Mouse (Mus musculus) heart, embryonic 11.5 days (tissue): ENCODE data around the gene Slc1a5. TPM values are rescaled to one million over a fixed set of nuclear protein-coding genes. Genes with fewer than 3 reads are reported as not detected.

Source experiments
- ATAC-seq: fragments of 200-750 bp; cut with Nextera tagmentation; replicated peaks from 2 replicates; pipeline ENCODE4 v1.8.0; 2017; ENCODE audit warnings: moderate library complexity; ENCODE audit not compliant: insufficient number of reproducible peaks, low FRiP score, low TSS enrichment
- H3K27ac ChIP-seq: fragments of 300-500 bp; sonication (generic); 2 replicates; pipeline ENCODE4 v1.5.1; 2014; ENCODE audit warnings: mild to moderate bottlenecking, low read depth, low read length
- H3K27me3 ChIP-seq: fragments of 300-500 bp; sonication (generic); 2 replicates; pipeline ENCODE4 v1.6.1; 2014; ENCODE audit warnings: mild to moderate bottlenecking, low read length, mixed read lengths; ENCODE audit not compliant: control insufficient read depth, insufficient read depth
- H3K36me3 ChIP-seq: fragments of 300-500 bp; sonication (generic); 2 replicates; pipeline ENCODE4 v1.6.1; 2014; ENCODE audit warnings: mild to moderate bottlenecking, low read length, moderate library complexity, mixed read lengths; ENCODE audit not compliant: control insufficient read depth, insufficient read depth
- H3K4me1 ChIP-seq: fragments of 300-500 bp; sonication (generic); 2 replicates; pipeline ENCODE4 v1.6.1; 2014; ENCODE audit warnings: low read length; ENCODE audit not compliant: control insufficient read depth, insufficient read depth
- H3K4me2 ChIP-seq: fragments of 300-500 bp; sonication (generic); 2 replicates; pipeline ENCODE4 v1.6.1; 2014; ENCODE audit warnings: mild to moderate bottlenecking, moderate library complexity
- H3K4me3 ChIP-seq: fragments of 300-500 bp; sonication (generic); 2 replicates; pipeline ENCODE4 v1.5.1; 2014; ENCODE audit warnings: low read depth, low read length
- H3K9ac ChIP-seq: fragments of 300-500 bp; sonication (generic); 2 replicates; pipeline ENCODE4 v1.6.1; 2014; ENCODE audit warnings: mild to moderate bottlenecking, low read depth, low read length, moderate library complexity
- H3K9me3 ChIP-seq: fragments of 300-500 bp; sonication (generic); replicated peaks from 2 replicates; pipeline ENCODE4 v1.6.1; 2016; ENCODE audit warnings: low read length; ENCODE audit not compliant: control insufficient read depth
- WGBS: fragments of 180-500 bp; shearing (Covaris S2); extraction: QIAGEN DNeasy Blood & Tissue Kit; methylation state at CpG from one replicate; pipeline ENCODE4 v1.1.7; 2014; ENCODE audit not compliant: insufficient replicate concordance; 5-methylcytosine and 5-hydroxymethylcytosine counted together
- polyA plus RNA-seq: library from polyadenylated mRNA; unstranded; fragments of >200 nt; fragmentation: Nextera tagmentation; extraction: Ambion mirVana; gene quantifications from 2 replicates; pipeline ENCODE4 v1.2.1, GENCODE M21; 2014

Gene Slc1a5
- polyA plus RNA-seq = 26.9 and 30.1 TPM in 2 replicates

DNA sequence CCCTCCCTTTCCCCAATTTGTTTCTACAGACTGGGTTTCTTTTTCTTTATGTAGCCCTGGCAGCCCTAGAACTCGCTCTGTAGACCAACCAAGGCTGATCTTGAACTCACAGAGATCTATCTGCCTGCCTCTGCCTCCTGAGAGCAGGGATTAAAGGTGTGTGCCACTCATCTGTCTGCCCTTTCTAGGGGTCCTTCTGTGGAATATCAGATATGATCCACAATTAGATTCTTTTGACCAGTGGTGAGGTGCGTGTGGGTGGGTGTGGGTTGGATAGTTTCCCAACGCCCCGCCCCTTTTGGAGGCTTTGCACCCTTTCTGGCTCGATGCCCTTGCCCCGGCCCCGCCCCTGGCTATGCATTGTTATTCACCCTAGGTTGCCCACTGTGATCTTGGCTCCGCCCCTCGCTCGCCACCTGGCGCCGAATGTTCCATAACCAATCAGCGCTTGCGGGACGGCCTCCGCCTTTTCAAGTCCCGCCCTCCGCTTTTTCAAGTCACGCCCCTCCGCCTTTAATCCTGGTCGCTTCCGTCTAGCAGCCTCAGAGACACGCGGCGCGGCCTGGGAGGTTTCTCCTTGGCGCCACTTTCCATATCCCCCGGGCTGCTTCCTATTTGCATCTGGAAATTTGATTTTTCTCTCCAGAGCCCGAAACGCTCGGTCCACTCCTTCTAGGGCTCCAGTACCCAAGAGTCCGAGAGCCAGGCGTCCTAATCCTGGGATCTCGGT lies at the start of gene Slc1a5:
Gene Slc1a5, plus strand, starts transcription at position 516 of the 730 bp plus-strand sequence.
- peak within 1 kb of the TSS; percentile 76 for H3K9ac ChIP-seq
- H3K27ac ChIP-seq = 0 out of 2 replicates have a peak within 1 kb of the TSS, but pooled peaks have one; percentile 16
- H3K4me3 ChIP-seq = peak within 1 kb of the TSS; percentile 71
- peak; percentile 79 for ATAC-seq
- no peaks in the 10 kb centered on the region for H3K27me3 ChIP-seq
- peaks cover 17% of the 10 kb centered on the region for H3K4me1 ChIP-seq
- WGBS = 3% methylated on average over 33 of the region's 34 CpGs
- H3K36me3 ChIP-seq = no peaks in the 10 kb centered on the region
- peak within 1 kb of the TSS; percentile 99 for H3K4me2 ChIP-seq
- H3K9me3 ChIP-seq = no peaks in the 10 kb centered on the region

DNA sequence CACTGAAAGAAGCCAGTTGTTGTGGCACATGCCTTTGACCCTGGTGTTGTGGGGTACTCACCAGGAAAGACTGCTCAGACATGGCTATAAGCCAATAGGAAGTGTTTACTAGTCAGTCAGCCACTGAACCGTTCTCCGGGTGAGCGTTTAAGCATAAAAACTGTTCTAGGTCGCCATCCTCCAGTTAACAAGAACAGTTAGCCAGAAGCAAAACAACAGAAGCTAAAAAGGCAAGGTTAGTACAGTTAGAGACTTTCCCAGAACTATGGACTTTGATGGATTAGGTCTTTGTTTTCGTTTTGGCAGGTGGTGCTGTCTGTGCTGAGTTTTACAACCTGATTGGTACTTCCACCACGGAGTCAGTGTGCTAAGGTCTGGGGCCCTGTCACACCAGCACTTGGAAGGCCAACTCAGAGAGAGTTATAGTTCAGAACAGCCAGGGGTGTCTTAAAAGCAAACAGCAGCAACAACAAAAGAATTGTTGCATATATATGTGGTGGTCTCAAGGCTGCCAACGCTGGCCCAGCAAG lies 49.2 kb upstream of the Slc1a5 start:
- Histone ChIP-seq H3K27me3 (no peaks in the 10 kb centered on the region), H3K9me3 (no peaks in the 10 kb centered on the region), H3K4me1 (peaks cover 7% of the 10 kb centered on the region; the same call in 1 of the 2 replicates), H3K4me3 (no peak overlapping the region), H3K36me3 (no peaks in the 10 kb centered on the region), H3K4me2 (no peak overlapping the region), H3K9ac (no peak overlapping the region), H3K27ac (no peak overlapping the region)
- WGBS = 73% methylated on average over 7 of the region's 7 CpGs
- no peak for ATAC-seq

DNA sequence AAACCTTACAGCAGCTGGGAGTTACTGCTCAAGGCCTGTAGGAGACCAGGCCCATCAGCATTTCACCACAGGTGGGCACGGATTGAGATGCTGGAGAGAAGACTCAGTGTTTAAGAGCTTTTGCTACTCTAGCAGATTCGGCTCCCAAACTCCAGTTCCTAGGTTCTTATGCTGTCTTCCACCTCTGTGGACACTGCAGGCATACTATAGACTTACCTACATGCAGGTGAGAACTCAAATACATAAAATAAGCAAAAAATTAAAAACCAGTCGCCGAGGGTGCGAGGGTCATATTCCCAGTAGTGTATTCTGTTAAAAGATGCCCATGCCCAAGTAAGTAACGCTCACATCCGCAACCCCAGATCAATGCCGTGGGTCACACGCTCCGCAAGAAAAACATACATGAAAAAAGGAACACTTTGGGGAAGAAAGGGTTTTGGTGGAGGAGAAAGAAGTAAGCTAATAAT lies 43.5 kb upstream of the Slc1a5 start:
- Histone ChIP-seq H3K27me3 (no peaks in the 10 kb centered on the region), H3K27ac (no peak overlapping the region), H3K4me3 (peak overlapping the region; percentile 69), H3K4me1 (peaks cover 8% of the 10 kb centered on the region), H3K9me3 (no peaks in the 10 kb centered on the region), H3K4me2 (peak overlapping the region; percentile 88), H3K9ac (peak overlapping the region; percentile 34; the same call in 1 of the 2 replicates), H3K36me3 (no peaks in the 10 kb centered on the region)
- WGBS = 42% methylated on average over 10 of the region's 10 CpGs
- peak; percentile 10; the same call in 1 of the 2 replicates for ATAC-seq

DNA sequence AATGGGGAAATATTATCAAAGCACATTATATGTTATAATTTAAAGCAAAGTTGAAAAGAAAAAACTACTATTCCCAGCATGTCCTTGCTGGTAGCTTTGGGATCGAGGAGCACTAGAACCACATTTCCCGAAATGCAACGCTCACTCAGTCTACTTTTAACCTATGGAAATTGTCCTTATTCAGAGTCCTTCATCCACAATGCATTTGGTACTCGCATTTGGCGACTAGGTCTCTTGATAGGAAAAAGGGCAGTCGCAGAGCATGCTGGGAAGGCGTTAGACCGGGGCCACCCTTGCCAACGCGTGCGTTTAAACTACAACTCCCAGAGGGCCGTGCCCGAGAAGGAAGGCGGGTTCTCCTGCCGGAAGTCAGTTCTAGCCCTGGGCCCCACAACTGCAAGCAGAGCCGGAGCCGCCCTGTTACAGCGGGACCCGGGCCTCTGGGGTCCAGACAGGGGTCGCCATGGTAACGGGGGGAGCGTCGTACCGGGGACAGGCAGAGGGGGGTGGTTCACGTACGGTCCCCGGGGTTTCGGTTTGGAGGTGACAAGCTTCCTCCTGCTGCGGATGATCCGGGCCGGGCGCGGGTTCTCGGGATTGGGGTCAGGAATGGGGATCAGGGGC lies 43.0 kb upstream of the Slc1a5 start, which contains the start of gene Ap2s1:
Gene Ap2s1, plus strand, starts transcription at position 338 of the 624 bp plus-strand sequence.
- Histone ChIP-seq H3K27me3 (no peaks in the 10 kb centered on the region), H3K9me3 (no peaks in the 10 kb centered on the region), H3K9ac (peak within 1 kb of the TSS; percentile 74), H3K4me2 (peak within 1 kb of the TSS; percentile 88), H3K4me3 (peak within 1 kb of the TSS; percentile 69), H3K27ac (no peak within 1 kb of the TSS), H3K4me1 (peaks cover 8% of the 10 kb centered on the region), H3K36me3 (no peaks in the 10 kb centered on the region)
- WGBS = 1% methylated on average over 34 of the region's 34 CpGs
- peak; percentile 90 for ATAC-seq

DNA sequence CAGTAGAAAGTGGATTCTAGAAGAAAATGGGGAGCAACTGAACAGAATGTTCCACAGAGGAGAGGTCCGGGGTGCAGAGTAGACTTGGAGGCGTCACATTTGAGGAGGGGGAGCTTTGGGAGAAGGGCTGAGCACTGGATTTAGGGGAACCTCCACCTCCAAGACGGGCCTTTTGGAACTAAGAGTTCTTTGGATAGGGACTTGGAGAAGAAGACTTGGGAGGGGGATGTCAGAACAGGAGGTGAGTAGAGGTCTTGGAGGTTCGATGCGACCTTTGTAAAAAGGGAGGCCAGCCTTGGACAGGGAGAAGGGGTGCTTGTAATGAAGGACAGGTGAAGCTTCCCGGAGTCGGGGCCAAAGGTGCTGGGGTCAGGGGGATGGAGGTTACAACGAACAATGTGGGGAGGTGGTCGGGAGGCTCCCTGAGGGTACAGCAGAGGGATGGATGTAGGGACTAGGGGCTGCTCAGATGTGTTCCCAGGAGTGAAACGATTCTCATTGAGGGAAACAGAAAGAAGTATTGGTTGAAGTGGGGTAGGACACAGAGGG lies 42.0 kb upstream of the Slc1a5 start:
- Histone ChIP-seq H3K4me3 (peak overlapping the region; percentile 69), H3K27ac (no peak overlapping the region), H3K4me1 (peaks cover 10% of the 10 kb centered on the region), H3K9me3 (no peaks in the 10 kb centered on the region), H3K36me3 (no peaks in the 10 kb centered on the region), H3K27me3 (no peaks in the 10 kb centered on the region), H3K9ac (peak overlapping the region; percentile 74), H3K4me2 (peak overlapping the region; percentile 88)
- WGBS = 56% methylated on average over 10 of the region's 10 CpGs
- no peak for ATAC-seq

DNA sequence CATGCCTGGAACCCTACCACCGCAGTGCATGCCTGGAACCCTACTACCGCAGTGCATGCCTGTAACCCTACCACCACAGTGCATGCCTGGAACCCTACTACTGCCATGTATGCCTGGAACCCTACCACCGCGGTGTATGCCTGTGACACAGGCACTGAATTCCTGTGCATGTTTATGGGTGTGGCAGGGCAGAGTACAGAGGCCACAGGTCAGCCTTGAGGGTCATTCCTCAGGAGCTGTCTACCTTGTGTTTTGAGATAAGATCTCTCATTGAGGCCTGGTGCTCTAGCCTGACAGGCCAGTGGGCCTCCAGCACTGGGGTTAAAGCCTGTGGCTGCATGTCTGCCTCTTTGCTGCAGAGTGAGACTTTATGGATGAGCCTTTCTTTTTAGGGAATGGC lies 35.8 kb upstream of the Slc1a5 start:
- Histone ChIP-seq H3K4me2 (no peak overlapping the region), H3K9me3 (no peaks in the 10 kb centered on the region), H3K4me3 (no peak overlapping the region), H3K27me3 (no peaks in the 10 kb centered on the region), H3K4me1 (peaks cover 5% of the 10 kb centered on the region; the same call in 1 of the 2 replicates), H3K36me3 (peaks cover 17% of the 10 kb centered on the region), H3K9ac (no peak overlapping the region), H3K27ac (no peak overlapping the region)
- ATAC-seq = no peak
- WGBS = 90% methylated on average over 4 of the region's 4 CpGs

DNA sequence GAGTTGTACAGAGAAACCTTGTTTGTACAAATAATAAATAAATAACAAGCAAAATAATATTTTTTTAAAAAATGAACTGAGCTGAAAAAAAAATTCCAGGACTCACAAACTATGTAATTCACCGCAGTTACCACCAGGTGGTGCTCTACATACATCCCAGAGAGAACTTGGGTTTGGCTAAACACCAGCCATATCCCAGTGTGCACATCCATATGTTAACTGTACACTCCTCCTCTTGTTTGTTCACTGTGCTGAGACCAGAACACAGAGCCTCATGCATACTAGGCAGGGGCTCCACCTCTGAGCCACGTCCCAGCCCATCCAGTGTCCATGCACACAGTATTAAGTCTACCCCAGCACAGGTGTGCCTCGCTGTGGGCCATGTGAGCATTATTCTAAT lies 35.0 kb upstream of the Slc1a5 start:
- Histone ChIP-seq H3K9ac (no peak overlapping the region), H3K27ac (no peak overlapping the region), H3K4me3 (no peak overlapping the region), H3K9me3 (no peaks in the 10 kb centered on the region), H3K4me1 (peaks cover 5% of the 10 kb centered on the region; the same call in 1 of the 2 replicates), H3K36me3 (peaks cover 17% of the 10 kb centered on the region), H3K4me2 (no peak overlapping the region), H3K27me3 (no peaks in the 10 kb centered on the region)
- no peak for ATAC-seq
- 55% methylated on average over 3 of the region's 3 CpGs for WGBS

DNA sequence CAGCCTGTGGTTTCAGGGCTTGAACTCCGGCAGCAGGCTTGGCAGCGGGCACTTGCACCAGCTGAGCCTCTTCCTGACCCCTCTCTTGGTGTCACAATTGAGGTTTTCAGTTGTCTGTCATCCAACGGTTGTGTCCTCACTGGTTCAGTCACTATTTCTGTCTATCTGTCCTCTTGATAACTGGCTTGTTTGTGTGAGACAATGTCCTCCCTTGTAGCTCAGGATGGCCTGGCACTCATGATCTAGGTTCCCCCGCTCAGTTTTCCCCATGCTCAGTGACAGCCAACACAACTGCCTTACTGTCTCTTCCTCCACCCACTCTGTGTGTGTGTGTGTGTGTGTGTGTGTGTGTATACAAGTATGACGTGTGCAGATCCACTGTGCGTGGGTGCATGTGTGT lies 33.5 kb upstream of the Slc1a5 start:
- no peak for ATAC-seq
- Histone ChIP-seq H3K4me1 (peaks cover 5% of the 10 kb centered on the region; the same call in 1 of the 2 replicates), H3K9ac (0 out of 2 replicates have a peak overlapping the region, but pooled peaks have one; percentile 28), H3K36me3 (peaks cover 17% of the 10 kb centered on the region), H3K4me2 (no peak overlapping the region), H3K9me3 (no peaks in the 10 kb centered on the region), H3K27ac (no peak overlapping the region), H3K4me3 (no peak overlapping the region), H3K27me3 (no peaks in the 10 kb centered on the region)
- 82% methylated on average over 6 of the region's 6 CpGs for WGBS
